Mouse (Mus musculus): ENCODE measurements at regions not wholly inside any gene's neighbourhood (a gene's known extent, or its start where the extent isn't known, plus 50 kb on each side); places are given as distances from the start of the nearest gene placed in this dataset.

GRCm38 (mm10) chr12:7746708-7747107 is 230.7 kb upstream of the Apob start:
- no peak for DNase-seq (ENCODE audit: extremely low read depth, low read depth, low spot score)
- TF ChIP-seq POLR2A (IDR thresholded peaks at IDR 0.05; ENCODE audit: extremely low read depth, insufficient read depth, low read length), result no peak
- TF ChIP-seq CTCF (IDR thresholded peaks at IDR 0.05; ENCODE audit: low read depth, low read length), result no peak
- H3K27me3 ChIP-seq (ENCODE audit: control insufficient read depth, insufficient read depth, low read length), result no peaks in the 10 kb centered on the region
- no peak overlapping the region for H3K4me3 ChIP-seq (ENCODE audit: insufficient read depth, low read depth, low read length)
- H3K36me3 ChIP-seq (ENCODE audit: control insufficient read depth, insufficient read depth, low read length), result no peaks in the 10 kb centered on the region
- H3K9ac ChIP-seq (ENCODE audit: low read depth, low read length), result no peak overlapping the region
- 39% methylated on average over 2 of the region's 2 CpGs for WGBS
- no peaks in the 10 kb centered on the region for H3K79me2 ChIP-seq (ENCODE audit: control insufficient read depth, insufficient read depth, low read length)
- peaks cover 2% of the 10 kb centered on the region; the same call in 1 of the 2 replicates for H3K4me1 ChIP-seq (ENCODE audit: control insufficient read depth, insufficient read depth, low read length)
- no peak overlapping the region for H3K27ac ChIP-seq (replicated peaks; ENCODE audit: insufficient read depth, low read depth, low read length)

- Histone ChIP-seq H3K27ac (replicated peaks; ENCODE audit: insufficient read depth, low read depth, low read length) (no peak overlapping the region), H3K79me2 (ENCODE audit: control insufficient read depth, insufficient read depth, low read length) (no peaks in the 10 kb centered on the region), H3K36me3 (ENCODE audit: control insufficient read depth, insufficient read depth, low read length) (no peaks in the 10 kb centered on the region), H3K4me3 (ENCODE audit: insufficient read depth, low read depth, low read length) (no peak overlapping the region), H3K9ac (ENCODE audit: low read depth, low read length) (no peak overlapping the region), H3K4me1 (ENCODE audit: control insufficient read depth, insufficient read depth, low read length) (peaks cover 2% of the 10 kb centered on the region; the same call in 1 of the 2 replicates), H3K27me3 (ENCODE audit: control insufficient read depth, insufficient read depth, low read length) (no peaks in the 10 kb centered on the region)
- 45% methylated on average over 5 of the region's 5 CpGs for WGBS
- DNase-seq (ENCODE audit: extremely low read depth, low read depth, low spot score), result no peak
- no peak for TF ChIP-seq POLR2A (IDR thresholded peaks at IDR 0.05; ENCODE audit: extremely low read depth, insufficient read depth, low read length)
- TF ChIP-seq CTCF (IDR thresholded peaks at IDR 0.05; ENCODE audit: low read depth, low read length), result no peak
Observed at GRCm38 (mm10) chr12:7749319-7750238, 227.9 kb upstream of the Apob start.

- Histone ChIP-seq H3K36me3 (ENCODE audit: control insufficient read depth, insufficient read depth, low read length) (no peaks in the 10 kb centered on the region), H3K4me3 (ENCODE audit: insufficient read depth, low read depth, low read length) (no peak overlapping the region), H3K27me3 (ENCODE audit: control insufficient read depth, insufficient read depth, low read length) (no peaks in the 10 kb centered on the region), H3K9ac (ENCODE audit: low read depth, low read length) (no peak overlapping the region), H3K27ac (replicated peaks; ENCODE audit: insufficient read depth, low read depth, low read length) (no peak overlapping the region), H3K4me1 (ENCODE audit: control insufficient read depth, insufficient read depth, low read length) (peaks cover 2% of the 10 kb centered on the region; the same call in 1 of the 2 replicates), H3K79me2 (ENCODE audit: control insufficient read depth, insufficient read depth, low read length) (no peaks in the 10 kb centered on the region)
- no peak for DNase-seq (ENCODE audit: extremely low read depth, low read depth, low spot score)
- TF ChIP-seq POLR2A (IDR thresholded peaks at IDR 0.05; ENCODE audit: extremely low read depth, insufficient read depth, low read length), result no peak
- TF ChIP-seq CTCF (IDR thresholded peaks at IDR 0.05; ENCODE audit: low read depth, low read length), result no peak
- WGBS, result 86% methylated on average over 5 of the region's 5 CpGs
Observed at GRCm38 (mm10) chr12:7754861-7755260, 222.6 kb upstream of the Apob start.

GRCm38 (mm10) chr12:7764795-7765697 is 212.4 kb upstream of the Apob start:
- Histone ChIP-seq H3K4me1 (ENCODE audit: control insufficient read depth, insufficient read depth, low read length) (no peaks in the 10 kb centered on the region), H3K9ac (ENCODE audit: low read depth, low read length) (no peak overlapping the region), H3K36me3 (ENCODE audit: control insufficient read depth, insufficient read depth, low read length) (no peaks in the 10 kb centered on the region), H3K4me3 (ENCODE audit: insufficient read depth, low read depth, low read length) (no peak overlapping the region), H3K79me2 (ENCODE audit: control insufficient read depth, insufficient read depth, low read length) (no peaks in the 10 kb centered on the region), H3K27me3 (ENCODE audit: control insufficient read depth, insufficient read depth, low read length) (no peaks in the 10 kb centered on the region), H3K27ac (replicated peaks; ENCODE audit: insufficient read depth, low read depth, low read length) (no peak overlapping the region)
- DNase-seq (ENCODE audit: extremely low read depth, low read depth, low spot score), result no peak
- TF ChIP-seq CTCF (IDR thresholded peaks at IDR 0.05; ENCODE audit: low read depth, low read length) (no peak), POLR2A (IDR thresholded peaks at IDR 0.05; ENCODE audit: extremely low read depth, insufficient read depth, low read length) (no peak)
- WGBS, result 79% methylated on average over 11 of the region's 11 CpGs

- H3K36me3 ChIP-seq (ENCODE audit: control insufficient read depth, insufficient read depth, low read length), result no peaks in the 10 kb centered on the region
- TF ChIP-seq POLR2A (IDR thresholded peaks at IDR 0.05; ENCODE audit: extremely low read depth, insufficient read depth, low read length) (no peak), CTCF (IDR thresholded peaks at IDR 0.05; ENCODE audit: low read depth, low read length) (no peak)
- WGBS, result 30% methylated on average over 3 of the region's 3 CpGs
- no peak for DNase-seq (ENCODE audit: extremely low read depth, low read depth, low spot score)
- no peak overlapping the region for H3K27ac ChIP-seq (replicated peaks; ENCODE audit: insufficient read depth, low read depth, low read length)
- H3K27me3 ChIP-seq (ENCODE audit: control insufficient read depth, insufficient read depth, low read length), result no peaks in the 10 kb centered on the region
- peaks cover 2% of the 10 kb centered on the region; the same call in 1 of the 2 replicates for H3K4me1 ChIP-seq (ENCODE audit: control insufficient read depth, insufficient read depth, low read length)
- H3K9ac ChIP-seq (ENCODE audit: low read depth, low read length), result no peak overlapping the region
- no peak overlapping the region for H3K4me3 ChIP-seq (ENCODE audit: insufficient read depth, low read depth, low read length)
- no peaks in the 10 kb centered on the region for H3K79me2 ChIP-seq (ENCODE audit: control insufficient read depth, insufficient read depth, low read length)
Observed at GRCm38 (mm10) chr12:7774127-7774526, 203.3 kb upstream of the Apob start.

All from liver, adult 2 months (tissue).